Mouse (Mus musculus): Measurements from ENCODE around the gene Cyp27b1. TPM values are rescaled to one million over a fixed set of nuclear protein-coding genes. Genes with fewer than 3 reads are reported as not detected.
A peak's percentile ranks its signal among the peaks of the same experiment; 100 is the strongest.

Cyp27b1 gene
- polyA plus RNA-seq, 2 experiments, result 0.07 TPM; not detected in 1

GRCm38 (mm10) chr10:127091507-127092396 lies 43.7 kb downstream of the Cyp27b1 start:
- Histone ChIP-seq H3K9ac (replicated peaks) (no peak overlapping the region), H3K4me2 (ENCODE audit: low read depth) (peak overlapping the region; percentile 9; the same call in 1 of the 2 replicates)

GRCm38 (mm10) chr10:127092742-127093141 lies 44.7 kb downstream of the Cyp27b1 start:
- Histone ChIP-seq H3K9me3 (ENCODE audit: control insufficient read depth, low read length) (no peaks in the 10 kb centered on the region), H3K4me3 (ENCODE audit: insufficient read depth in 1 of 2, low read depth in 2 of 2, low read length in 2 of 2) (no peak overlapping the region), H3K27me3 (ENCODE audit: control insufficient read depth, insufficient read depth, low read length) (peaks cover 9% of the 10 kb centered on the region), H3K4me2 (ENCODE audit: low read depth) (no peak overlapping the region), H3K36me3 (replicated peaks; ENCODE audit: control insufficient read depth, insufficient read depth, low read depth) (0 out of 2 replicates have a peak, but pooled peaks cover 3% of the 10 kb centered on the region), H3K27ac (no peak overlapping the region), H3K4me1 (replicated peaks; ENCODE audit: control insufficient read depth in 2 of 2, insufficient read depth in 2 of 2, low read length in 1 of 2) (no peaks in the 10 kb centered on the region; a peak in 1 of 4 replicates), H3K9ac (replicated peaks) (no peak overlapping the region)
- no peak for TF ChIP-seq EP300 (IDR thresholded peaks at IDR 0.05; ENCODE audit: low read depth)
- no peak for TF ChIP-seq CTCF (IDR thresholded peaks at IDR 0.05; ENCODE audit: low read depth)
- DNase-seq (ENCODE audit: low read depth in 3 of 3, low spot score in 3 of 3) (no peak), ATAC-seq (ENCODE audit: insufficient read depth) (no peak)
- WGBS (ENCODE audit: insufficient replicate concordance), result 31% methylated on average over 4 of the region's 4 CpGs

More at GRCm38 (mm10) chr10:127091507-127092396, 43.7 kb downstream of the Cyp27b1 start:
- Histone ChIP-seq H3K36me3 (replicated peaks; ENCODE audit: control insufficient read depth, insufficient read depth, low read depth) (no peaks in the 10 kb centered on the region), H3K4me1 (replicated peaks; ENCODE audit: control insufficient read depth in 2 of 2, insufficient read depth in 2 of 2, low read length in 1 of 2) (no peaks in the 10 kb centered on the region; a peak in 1 of 4 replicates), H3K4me3 (ENCODE audit: insufficient read depth in 1 of 2, low read depth in 2 of 2, low read length in 2 of 2) (no peak overlapping the region), H3K27me3 (ENCODE audit: control insufficient read depth, insufficient read depth, low read length) (peaks cover 9% of the 10 kb centered on the region), H3K27ac (no peak overlapping the region), H3K9me3 (ENCODE audit: control insufficient read depth, low read length) (no peaks in the 10 kb centered on the region)
- 57% methylated on average over 51 of the region's 51 CpGs for WGBS (ENCODE audit: insufficient replicate concordance)
- ATAC-seq (ENCODE audit: insufficient read depth) (peak; percentile 40; the same call in 1 of the 2 replicates), DNase-seq (ENCODE audit: low read depth in 3 of 3, low spot score in 3 of 3) (no peak)
- TF ChIP-seq EP300 (IDR thresholded peaks at IDR 0.05; ENCODE audit: low read depth) (no peak), CTCF (IDR thresholded peaks at IDR 0.05; ENCODE audit: low read depth) (no peak)

GRCm38 (mm10) chr10:127094382-127094802 lies 46.3 kb downstream of the Cyp27b1 start:
- H3K9me3 ChIP-seq (ENCODE audit: control insufficient read depth, low read length), result no peaks in the 10 kb centered on the region
- 62% methylated on average over 7 of the region's 7 CpGs for WGBS (ENCODE audit: insufficient replicate concordance)
- no peak overlapping the region for H3K9ac ChIP-seq (replicated peaks)
- peaks cover 3% of the 10 kb centered on the region for H3K36me3 ChIP-seq (replicated peaks; ENCODE audit: control insufficient read depth, insufficient read depth, low read depth)
- DNase-seq (ENCODE audit: low read depth in 3 of 3, low spot score in 3 of 3) (no peak), ATAC-seq (ENCODE audit: insufficient read depth) (no peak)
- no peak for TF ChIP-seq EP300 (IDR thresholded peaks at IDR 0.05; ENCODE audit: low read depth)
- no peak for TF ChIP-seq CTCF (IDR thresholded peaks at IDR 0.05; ENCODE audit: low read depth)
- no peak overlapping the region for H3K4me2 ChIP-seq (ENCODE audit: low read depth)
- H3K4me1 ChIP-seq (replicated peaks; ENCODE audit: control insufficient read depth in 2 of 2, insufficient read depth in 2 of 2, low read length in 1 of 2), result no peaks in the 10 kb centered on the region; a peak in 1 of 4 replicates
- no peak overlapping the region for H3K27ac ChIP-seq
- H3K27me3 ChIP-seq (ENCODE audit: control insufficient read depth, insufficient read depth, low read length), result peaks cover 9% of the 10 kb centered on the region
- no peak overlapping the region for H3K4me3 ChIP-seq (ENCODE audit: insufficient read depth in 1 of 2, low read depth in 2 of 2, low read length in 2 of 2)

- 79% methylated on average over 20 of the region's 20 CpGs for WGBS (ENCODE audit: insufficient replicate concordance)
- H3K4me3 ChIP-seq (ENCODE audit: insufficient read depth in 1 of 2, low read depth in 2 of 2, low read length in 2 of 2), result no peak overlapping the region
- TF ChIP-seq CTCF (IDR thresholded peaks at IDR 0.05; ENCODE audit: low read depth) (no peak), EP300 (IDR thresholded peaks at IDR 0.05; ENCODE audit: low read depth) (no peak)
- no peak overlapping the region for H3K9ac ChIP-seq (replicated peaks)
- H3K27ac ChIP-seq, result no peak overlapping the region
- H3K4me1 ChIP-seq (replicated peaks; ENCODE audit: control insufficient read depth in 2 of 2, insufficient read depth in 2 of 2, low read length in 1 of 2), result peaks cover 7 to 13% of the 10 kb centered on the region in 2 experiments
- no peaks in the 10 kb centered on the region for H3K9me3 ChIP-seq (ENCODE audit: control insufficient read depth, low read length)
- H3K36me3 ChIP-seq (replicated peaks; ENCODE audit: control insufficient read depth, insufficient read depth, low read depth), result peaks cover 3% of the 10 kb centered on the region
- no peak for ATAC-seq (ENCODE audit: insufficient read depth)
- DNase-seq (ENCODE audit: low read depth in 3 of 3, low spot score in 3 of 3), result no peak
- H3K4me2 ChIP-seq (ENCODE audit: low read depth), result no peak overlapping the region
- H3K27me3 ChIP-seq (ENCODE audit: control insufficient read depth, insufficient read depth, low read length), result no peaks in the 10 kb centered on the region
Measured at GRCm38 (mm10) chr10:127098514-127098913, 50.5 kb downstream of the Cyp27b1 start.

- H3K27ac ChIP-seq, result no peak overlapping the region
- WGBS (ENCODE audit: insufficient replicate concordance), result 78% methylated on average over 10 of the region's 10 CpGs
- ATAC-seq (ENCODE audit: insufficient read depth) (no peak), DNase-seq (ENCODE audit: low read depth in 3 of 3, low spot score in 3 of 3) (no peak)
- H3K4me1 ChIP-seq (replicated peaks; ENCODE audit: control insufficient read depth in 2 of 2, insufficient read depth in 2 of 2, low read length in 1 of 2), result peaks cover 7 to 20% of the 10 kb centered on the region in 2 experiments
- no peaks in the 10 kb centered on the region for H3K27me3 ChIP-seq (ENCODE audit: control insufficient read depth, insufficient read depth, low read length)
- no peak overlapping the region for H3K4me3 ChIP-seq (ENCODE audit: insufficient read depth in 1 of 2, low read depth in 2 of 2, low read length in 2 of 2)
- peaks cover 3% of the 10 kb centered on the region for H3K36me3 ChIP-seq (replicated peaks; ENCODE audit: control insufficient read depth, insufficient read depth, low read depth)
- no peak overlapping the region for H3K9ac ChIP-seq (replicated peaks)
- no peaks in the 10 kb centered on the region for H3K9me3 ChIP-seq (ENCODE audit: control insufficient read depth, low read length)
- H3K4me2 ChIP-seq (ENCODE audit: low read depth), result no peak overlapping the region
- TF ChIP-seq EP300 (IDR thresholded peaks at IDR 0.05; ENCODE audit: low read depth), result no peak
- no peak for TF ChIP-seq CTCF (IDR thresholded peaks at IDR 0.05; ENCODE audit: low read depth)
Measured at GRCm38 (mm10) chr10:127099191-127099590, 51.1 kb downstream of the Cyp27b1 start.

Data from liver, embryonic 14.5 days (tissue).